Mouse (Mus musculus) small intestine, adult 2 months (tissue): ENCODE data around the gene Aif1. TPM values are rescaled to one million over a fixed set of nuclear protein-coding genes. Genes with fewer than 3 reads are reported as not detected.
"Not testable (repeated sequence)": the region's sequence is repeated elsewhere in the genome, so short reads cannot be mapped to it uniquely, and the experiment has no call there.

Source experiments
- H3K27ac ChIP-seq: fragments of 200-500 bp; 2 replicates; pipeline ENCODE4 v1.5.1; 2012; ENCODE audit warnings: low read depth, low read length, control low read depth, inconsistent platforms; ENCODE audit not compliant: insufficient read depth
- H3K27me3 ChIP-seq: fragments of 200-500 bp; 2 replicates; pipeline ENCODE4 v1.6.1; 2012; ENCODE audit warnings: mild to moderate bottlenecking, moderate library complexity, low read length, inconsistent platforms; ENCODE audit not compliant: control insufficient read depth, insufficient read depth
- H3K36me3 ChIP-seq: fragments of 200-500 bp; 2 replicates; pipeline ENCODE4 v1.6.1; 2012; ENCODE audit warnings: mild to moderate bottlenecking, low read length, control low read depth, inconsistent platforms; ENCODE audit not compliant: control insufficient read depth, insufficient read depth
- H3K4me1 ChIP-seq: fragments of 200-500 bp; 2 replicates; pipeline ENCODE4 v1.6.1; 2012; ENCODE audit warnings: low read length, inconsistent platforms, mixed read lengths; ENCODE audit not compliant: control insufficient read depth, insufficient read depth, insufficient read length
- H3K4me3 ChIP-seq: fragments of 200-500 bp; 2 replicates; pipeline ENCODE4 v1.5.1; 2012; ENCODE audit warnings: low read depth, mild to moderate bottlenecking, control low read depth, inconsistent platforms, low read length, moderate library complexity
- CTCF ChIP-seq: fragments of 200-500 bp; IDR thresholded peaks from 2 replicates; pipeline ENCODE4 v1.5.1; 2012; ENCODE audit warnings: low read depth, mild to moderate bottlenecking, control low read depth, inconsistent platforms, low read length, moderate library complexity, mixed read lengths; ENCODE audit not compliant: insufficient replicate concordance, insufficient read length; ENCODE audit errors: extremely low read depth
- POLR2A ChIP-seq: fragments of 200-500 bp; IDR thresholded peaks from 2 replicates; pipeline ENCODE4 v1.6.1; 2012; ENCODE audit warnings: low read depth, mild to moderate bottlenecking, control low read depth, inconsistent platforms, low read length, moderate library complexity
- WGBS: fragments of 180-500 bp; shearing (Covaris S2); methylation state at CpG from one replicate; pipeline ENCODE4 v1.1.7; 2018; 5-methylcytosine and 5-hydroxymethylcytosine counted together
- polyA plus RNA-seq: library from polyadenylated mRNA; depleted of rRNA; stranded (reverse); fragments of >200 nt; gene quantifications from 2 replicates; pipeline ENCODE4 v1.2.3, GENCODE M21; 2012

The Aif1 gene
- polyA plus RNA-seq, 1 experiment = 1.6 TPM

DNA sequence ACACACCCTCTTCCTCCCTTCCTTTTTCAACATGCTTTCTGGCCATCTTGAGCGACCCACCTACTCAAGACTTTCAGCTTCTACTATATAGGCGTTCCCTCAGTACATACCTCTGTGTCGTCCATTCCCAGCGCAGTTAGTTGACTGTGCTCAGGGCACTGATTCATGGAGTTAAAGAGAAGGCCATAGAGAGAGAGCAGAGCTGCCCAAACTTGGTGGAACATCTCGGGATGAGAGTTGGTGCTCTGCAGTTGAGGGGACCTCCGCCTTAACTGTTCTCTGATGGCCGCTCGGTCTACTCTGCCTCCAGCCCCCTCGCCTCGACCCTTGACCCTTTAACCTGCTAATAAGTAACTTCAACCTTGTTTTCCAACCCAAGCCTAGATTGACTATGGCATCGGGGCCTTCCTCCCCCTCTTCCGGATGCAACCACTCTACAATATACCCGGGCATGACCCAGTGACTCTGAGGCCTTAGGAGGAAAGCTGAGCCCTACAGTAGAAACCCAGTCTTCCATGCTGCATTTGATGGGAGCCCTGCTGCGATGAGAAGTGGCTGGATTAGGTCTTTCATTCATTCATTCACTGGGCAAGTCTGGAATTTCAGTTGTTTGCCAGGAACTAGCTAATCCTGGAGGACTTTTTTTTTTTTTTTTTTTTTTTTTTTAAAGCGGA lies 44.2 kb downstream of the Aif1 start, which contains the start of gene Apom:
Apom (minus strand) TSS at position 551 of the 674 bp plus-strand sequence.
- WGBS = 53% methylated on average over 15 of the region's 15 CpGs
- Histone ChIP-seq H3K4me1 (peaks cover 9% of the 10 kb centered on the region), H3K27me3 (no peaks in the 10 kb centered on the region), H3K27ac (no peak within 1 kb of the TSS), H3K36me3 (peaks cover 13% of the 10 kb centered on the region), H3K4me3 (no peak within 1 kb of the TSS)
- TF ChIP-seq POLR2A = no peak
- no peak for TF ChIP-seq CTCF

- H3K27me3 ChIP-seq = no peaks in the 10 kb centered on the region
These were observed 44.8 kb downstream of the Aif1 start for GRCm38 (mm10) chr17:35131038-35131437.

GRCm38 (mm10) chr17:35128996-35129395 lies 46.9 kb downstream of the Aif1 start:
- WGBS = 77% methylated on average over 11 of the region's 11 CpGs
- TF ChIP-seq POLR2A (no peak), CTCF (no peak)
- no peaks in the 10 kb centered on the region for H3K27me3 ChIP-seq

More at GRCm38 (mm10) chr17:35131038-35131437, 44.8 kb downstream of the Aif1 start:
- Histone ChIP-seq H3K4me1 (peaks cover 9% of the 10 kb centered on the region), H3K4me3 (no peak overlapping the region), H3K27ac (no peak overlapping the region), H3K36me3 (peaks cover 13% of the 10 kb centered on the region)
- WGBS = 90% methylated on average over 8 of the region's 8 CpGs
- TF ChIP-seq POLR2A = no peak
- TF ChIP-seq CTCF = no peak

GRCm38 (mm10) chr17:35127017-35127416 lies 48.9 kb downstream of the Aif1 start:
- Histone ChIP-seq H3K4me1 (peaks cover 17% of the 10 kb centered on the region), H3K27ac (peak overlapping the region; percentile 91; the same call in 1 of the 2 replicates), H3K36me3 (peaks cover 19% of the 10 kb centered on the region), H3K27me3 (no peaks in the 10 kb centered on the region), H3K4me3 (peak overlapping the region; percentile 77)
- WGBS = 39% methylated on average over 13 of the region's 13 CpGs
- no peak for TF ChIP-seq CTCF
- TF ChIP-seq POLR2A = no peak

More at GRCm38 (mm10) chr17:35128996-35129395, 46.9 kb downstream of the Aif1 start:
- Histone ChIP-seq H3K36me3 (peaks cover 14% of the 10 kb centered on the region), H3K4me3 (no peak overlapping the region), H3K27ac (no peak overlapping the region), H3K4me1 (peaks cover 17% of the 10 kb centered on the region)

GRCm38 (mm10) chr17:35126206-35126611 lies 49.7 kb downstream of the Aif1 start, which contains the start of gene D17H6S53E:
TSS of gene D17H6S53E (plus strand) at chr17:35126373.
- TF ChIP-seq CTCF = no peak
- peak; percentile 94 for TF ChIP-seq POLR2A
- peak within 1 kb of the TSS; percentile 77 for H3K4me3 ChIP-seq
- H3K27me3 ChIP-seq = no peaks in the 10 kb centered on the region
- H3K4me1 ChIP-seq = peaks cover 17% of the 10 kb centered on the region
- H3K36me3 ChIP-seq = peaks cover 19% of the 10 kb centered on the region
- H3K27ac ChIP-seq = peak within 1 kb of the TSS; percentile 91
- under 1% methylated on average over 36 of the region's 36 CpGs for WGBS

DNA sequence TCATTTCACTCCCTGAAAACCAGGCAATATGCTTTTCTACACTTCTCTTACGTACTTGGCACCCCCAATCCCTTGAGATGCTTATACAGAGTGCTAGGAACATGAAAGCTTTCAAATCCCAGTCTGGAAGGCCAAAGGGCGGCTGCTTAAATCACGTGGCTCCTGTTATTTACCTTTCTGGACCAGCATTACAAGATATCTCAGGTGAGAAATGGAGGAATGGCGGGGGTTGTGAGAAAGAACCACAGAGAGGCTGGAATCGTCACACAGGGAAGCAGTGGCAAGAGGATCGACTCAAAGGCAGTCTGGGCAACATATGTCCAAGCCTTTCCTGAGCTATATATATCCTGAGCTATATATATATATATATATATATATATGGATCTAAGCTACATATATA lies 50.3 kb downstream of the Aif1 start:
- WGBS = 12% methylated on average over 6 of the region's 6 CpGs
- Histone ChIP-seq H3K36me3 (peaks cover 19% of the 10 kb centered on the region), H3K4me1 (peaks cover 17% of the 10 kb centered on the region), H3K27me3 (no peaks in the 10 kb centered on the region), H3K27ac (peak overlapping the region; percentile 91), H3K4me3 (peak overlapping the region; percentile 77)
- no peak for TF ChIP-seq POLR2A
- TF ChIP-seq CTCF = no peak

DNA sequence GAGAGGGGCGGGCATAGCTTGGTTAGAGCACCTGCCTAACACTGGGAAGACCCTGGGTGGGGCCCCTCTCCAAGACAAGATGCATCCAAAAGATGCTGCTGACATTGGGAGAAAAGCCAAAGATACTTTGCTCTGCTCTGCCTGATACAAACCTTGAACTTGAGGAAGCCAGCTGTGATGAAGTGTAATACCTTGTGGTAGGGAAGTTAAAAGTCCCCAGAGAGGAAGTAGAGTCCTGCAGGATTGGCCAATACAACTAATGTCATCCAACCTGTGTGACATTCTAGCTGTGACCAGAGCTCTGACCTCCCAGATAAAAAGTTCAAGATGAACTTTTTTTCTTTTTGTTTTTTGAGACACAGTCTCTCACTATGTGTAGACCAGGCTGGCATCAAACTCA lies 50.8 kb downstream of the Aif1 start:
- H3K36me3 ChIP-seq = peaks cover 16% of the 10 kb centered on the region
- H3K4me1 ChIP-seq = peaks cover 17% of the 10 kb centered on the region
- H3K27ac ChIP-seq = peak overlapping the region; percentile 91
- TF ChIP-seq POLR2A = no peak
- TF ChIP-seq CTCF = no peak
- WGBS = 90% methylated on average over 1 of the region's 1 CpGs
- H3K4me3 ChIP-seq = no peak overlapping the region
- H3K27me3 ChIP-seq = no peaks in the 10 kb centered on the region

- WGBS = 45% methylated on average over 12 of the region's 12 CpGs
- not testable (repeated sequence) for H3K4me3 ChIP-seq, H3K27me3 ChIP-seq
- H3K36me3 ChIP-seq = peaks cover 18% of the 10 kb centered on the region
- H3K4me1 ChIP-seq = peaks cover 17% of the 10 kb centered on the region
- H3K27ac ChIP-seq = peak overlapping the region; percentile 91
These were observed 51.5 kb downstream of the Aif1 start for GRCm38 (mm10) chr17:35124261-35124896.

DNA sequence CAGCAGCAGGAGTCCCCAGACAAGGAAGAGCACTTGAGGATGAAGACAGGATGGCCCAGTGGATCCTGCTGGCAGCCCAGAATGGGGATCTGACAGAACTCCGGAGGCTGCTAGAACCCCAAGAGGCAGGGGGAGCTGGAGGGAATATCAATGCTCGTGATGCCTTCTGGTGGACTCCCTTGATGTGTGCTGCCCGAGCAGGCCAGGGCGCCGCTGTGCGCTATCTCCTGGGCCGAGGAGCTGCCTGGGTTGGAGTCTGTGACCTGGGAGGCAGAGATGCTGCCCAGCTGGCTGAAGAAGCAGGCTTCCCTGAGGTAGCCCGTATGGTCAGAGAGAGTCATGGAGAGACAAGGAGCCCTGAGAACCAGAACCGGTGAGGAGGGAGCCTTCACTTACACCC lies 52.6 kb downstream of the Aif1 start:
- 92% methylated on average over 9 of the region's 9 CpGs for WGBS
- peaks cover 17% of the 10 kb centered on the region for H3K4me1 ChIP-seq
- H3K36me3 ChIP-seq = peaks cover 21% of the 10 kb centered on the region
- H3K4me3 ChIP-seq, H3K27ac ChIP-seq, H3K27me3 ChIP-seq: not testable (repeated sequence)
